Mouse (Mus musculus): Measurements from ENCODE around the gene Atp11a.

GRCm38 (mm10) chr8:12785508-12785907 is 28.7 kb downstream of the Atp11a start:
- TF ChIP-seq POLR2A (IDR thresholded peaks at IDR 0.05; ENCODE audit: low read depth, low read length) (no peak), CTCF (IDR thresholded peaks at IDR 0.05; ENCODE audit: extremely low read depth, insufficient read depth, insufficient read length, insufficient replicate concordance) (no peak)

Measured in spleen, adult 2 months (tissue).